Mouse (Mus musculus): ENCODE results near the gene Asic4. TPM values are rescaled to one million over a fixed set of nuclear protein-coding genes. Genes with fewer than 3 reads are reported as not detected.

Asic4 gene
- polyA plus RNA-seq, 1 experiment from 2014 or later = 0.47 TPM

GRCm38 (mm10) chr1:75413749-75414148 is 36.5 kb upstream of the Asic4 start:
- ATAC-seq (replicated peaks; ENCODE audit: low FRiP score, low TSS enrichment, low read depth) (no peak), DNase-seq (ENCODE audit: low spot score) (no peak)

DNA sequence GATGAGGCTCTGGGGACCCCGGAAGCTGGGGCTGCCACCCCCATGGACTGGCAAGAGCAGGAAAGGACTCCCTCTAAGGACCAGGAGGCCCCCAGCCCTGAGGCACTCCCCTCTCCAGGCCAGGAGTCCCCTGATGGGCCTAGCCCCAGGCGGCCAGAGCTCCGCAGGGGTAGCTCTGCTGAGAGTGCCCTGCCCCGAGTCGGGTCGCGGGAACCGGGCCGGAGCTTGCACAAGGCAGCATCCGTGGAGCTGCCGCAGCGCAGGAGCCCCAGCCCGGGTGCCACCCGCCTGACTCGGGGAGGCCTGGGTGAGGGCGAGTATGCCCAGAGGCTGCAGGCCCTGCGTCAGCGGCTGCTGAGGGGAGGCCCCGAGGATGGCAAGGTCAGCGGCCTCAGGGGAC is 28.4 kb upstream of the Asic4 start:
- 20% methylated on average over 20 of the region's 20 CpGs for WGBS
- H3K27me3 ChIP-seq (replicated peaks; ENCODE audit: control insufficient read depth, insufficient read depth, low read length) = peaks cover 44% of the 10 kb centered on the region

More at GRCm38 (mm10) chr1:75413749-75414148, 36.5 kb upstream of the Asic4 start:
- Histone ChIP-seq H3K9ac (ENCODE audit: low read length) (no peak overlapping the region), H3K4me3 (ENCODE audit: low read depth, low read length) (no peak overlapping the region), H3K36me3 (ENCODE audit: control insufficient read depth, insufficient read depth, low read length) (peaks cover 33% of the 10 kb centered on the region), H3K4me1 (replicated peaks; ENCODE audit: control insufficient read depth, insufficient read depth, low read length) (no peaks in the 10 kb centered on the region), H3K4me2 (ENCODE audit: low read length) (no peak overlapping the region), H3K9me3 (ENCODE audit: control insufficient read depth, low read length) (no peaks in the 10 kb centered on the region), H3K27me3 (replicated peaks; ENCODE audit: control insufficient read depth, insufficient read depth, low read length) (no peaks in the 10 kb centered on the region), H3K27ac (ENCODE audit: low read depth) (no peak overlapping the region)
- WGBS = 70% methylated on average over 3 of the region's 3 CpGs

GRCm38 (mm10) chr1:75422216-75422822 is 27.9 kb upstream of the Asic4 start:
- H3K27me3 ChIP-seq (replicated peaks; ENCODE audit: control insufficient read depth, insufficient read depth, low read length) = peaks cover 44% of the 10 kb centered on the region
- WGBS = 13% methylated on average over 30 of the region's 32 CpGs
- DNase-seq (ENCODE audit: low spot score) (no peak), ATAC-seq (replicated peaks; ENCODE audit: low FRiP score, low TSS enrichment, low read depth) (peak; percentile 11; the same call in 1 of the 2 replicates)
- H3K9ac ChIP-seq (ENCODE audit: low read length) = peak overlapping the region; percentile 29; the same call in 1 of the 2 replicates
- no peak overlapping the region for H3K27ac ChIP-seq (ENCODE audit: low read depth)
- H3K4me1 ChIP-seq (replicated peaks; ENCODE audit: control insufficient read depth, insufficient read depth, low read length) = peaks cover 11% of the 10 kb centered on the region
- peak overlapping the region; percentile 55 for H3K4me2 ChIP-seq (ENCODE audit: low read length)
- H3K36me3 ChIP-seq (ENCODE audit: control insufficient read depth, insufficient read depth, low read length) = peaks cover 26% of the 10 kb centered on the region
- H3K9me3 ChIP-seq (ENCODE audit: control insufficient read depth, low read length) = no peaks in the 10 kb centered on the region
- peak overlapping the region; percentile 31 for H3K4me3 ChIP-seq (ENCODE audit: low read depth, low read length)

More for the DNA sequence above, 28.4 kb upstream of the Asic4 start:
- H3K4me2 ChIP-seq (ENCODE audit: low read length) = no peak overlapping the region
- H3K9ac ChIP-seq (ENCODE audit: low read length) = no peak overlapping the region
- ATAC-seq (replicated peaks; ENCODE audit: low FRiP score, low TSS enrichment, low read depth) (no peak), DNase-seq (ENCODE audit: low spot score) (peak; percentile 64)
- peaks cover 28% of the 10 kb centered on the region for H3K36me3 ChIP-seq (ENCODE audit: control insufficient read depth, insufficient read depth, low read length)
- H3K4me3 ChIP-seq (ENCODE audit: low read depth, low read length) = no peak overlapping the region
- H3K27ac ChIP-seq (ENCODE audit: low read depth) = no peak overlapping the region
- no peaks in the 10 kb centered on the region for H3K9me3 ChIP-seq (ENCODE audit: control insufficient read depth, low read length)
- peaks cover 11% of the 10 kb centered on the region for H3K4me1 ChIP-seq (replicated peaks; ENCODE audit: control insufficient read depth, insufficient read depth, low read length)

DNA sequence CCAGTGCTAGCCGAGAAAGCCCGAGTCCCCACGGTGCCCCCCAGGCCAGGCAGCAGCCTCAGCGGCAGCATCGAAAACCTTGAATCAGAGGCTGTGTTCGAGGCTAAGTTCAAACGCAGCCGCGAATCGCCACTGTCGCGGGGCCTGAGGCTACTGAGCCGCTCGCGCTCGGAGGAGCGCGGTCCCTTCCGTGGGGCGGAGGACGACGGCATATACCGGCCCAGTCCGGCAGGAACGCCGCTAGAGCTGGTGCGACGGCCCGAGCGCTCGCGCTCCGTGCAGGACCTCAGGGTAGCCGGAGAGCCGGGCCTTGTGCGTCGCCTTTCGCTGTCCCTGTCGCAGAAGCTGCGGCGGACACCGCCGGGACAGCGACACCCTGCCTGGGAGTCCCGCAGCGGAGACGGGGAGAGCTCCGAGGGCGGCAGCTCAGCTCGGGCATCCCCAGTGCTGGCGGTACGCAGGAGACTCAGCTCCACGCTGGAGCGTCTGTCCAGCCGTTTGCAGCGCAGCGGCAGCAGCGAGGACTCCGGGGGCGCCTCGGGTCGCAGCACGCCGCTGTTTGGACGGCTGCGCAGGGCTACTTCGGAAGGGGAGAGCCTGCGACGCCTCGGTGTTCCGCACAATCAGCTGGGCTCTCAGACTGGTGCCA is 27.3 kb upstream of the Asic4 start:
- peak; percentile 45; the same call in 1 of the 2 replicates for ATAC-seq (replicated peaks; ENCODE audit: low FRiP score, low TSS enrichment, low read depth)

GRCm38 (mm10) chr1:75423780-75424390 is 26.4 kb upstream of the Asic4 start:
- no peak for DNase-seq (ENCODE audit: low spot score)

More for the DNA sequence above, 27.3 kb upstream of the Asic4 start:
- Histone ChIP-seq H3K4me1 (replicated peaks; ENCODE audit: control insufficient read depth, insufficient read depth, low read length) (peaks cover 11% of the 10 kb centered on the region), H3K4me2 (ENCODE audit: low read length) (peak overlapping the region; percentile 55), H3K27me3 (replicated peaks; ENCODE audit: control insufficient read depth, insufficient read depth, low read length) (peaks cover 44% of the 10 kb centered on the region), H3K9me3 (ENCODE audit: control insufficient read depth, low read length) (no peaks in the 10 kb centered on the region), H3K4me3 (ENCODE audit: low read depth, low read length) (peak overlapping the region; percentile 31), H3K36me3 (ENCODE audit: control insufficient read depth, insufficient read depth, low read length) (peaks cover 21% of the 10 kb centered on the region), H3K9ac (ENCODE audit: low read length) (peak overlapping the region; percentile 29; the same call in 1 of the 2 replicates), H3K27ac (ENCODE audit: low read depth) (no peak overlapping the region)
- WGBS = 3% methylated on average over 71 of the region's 71 CpGs
- DNase-seq (ENCODE audit: low spot score) = peak; percentile 78

GRCm38 (mm10) chr1:75425796-75426471 is 24.3 kb upstream of the Asic4 start:
- H3K4me3 ChIP-seq (ENCODE audit: low read depth, low read length) = no peak overlapping the region
- no peak overlapping the region for H3K27ac ChIP-seq (ENCODE audit: low read depth)
- no peak overlapping the region for H3K9ac ChIP-seq (ENCODE audit: low read length)
- DNase-seq (ENCODE audit: low spot score) = peak; percentile 88
- peaks cover 38% of the 10 kb centered on the region for H3K27me3 ChIP-seq (replicated peaks; ENCODE audit: control insufficient read depth, insufficient read depth, low read length)
- H3K9me3 ChIP-seq (ENCODE audit: control insufficient read depth, low read length) = no peaks in the 10 kb centered on the region
- no peak overlapping the region for H3K4me2 ChIP-seq (ENCODE audit: low read length)
- H3K4me1 ChIP-seq (replicated peaks; ENCODE audit: control insufficient read depth, insufficient read depth, low read length) = peaks cover 11% of the 10 kb centered on the region
- peaks cover 6% of the 10 kb centered on the region; the same call in 1 of the 2 replicates for H3K36me3 ChIP-seq (ENCODE audit: control insufficient read depth, insufficient read depth, low read length)
- no peak for ATAC-seq (replicated peaks; ENCODE audit: low FRiP score, low TSS enrichment, low read depth)
- 26% methylated on average over 10 of the region's 10 CpGs for WGBS

More at GRCm38 (mm10) chr1:75423780-75424390, 26.4 kb upstream of the Asic4 start:
- Histone ChIP-seq H3K4me2 (ENCODE audit: low read length) (no peak overlapping the region), H3K9ac (ENCODE audit: low read length) (no peak overlapping the region), H3K27me3 (replicated peaks; ENCODE audit: control insufficient read depth, insufficient read depth, low read length) (peaks cover 44% of the 10 kb centered on the region), H3K4me1 (replicated peaks; ENCODE audit: control insufficient read depth, insufficient read depth, low read length) (peaks cover 11% of the 10 kb centered on the region), H3K4me3 (ENCODE audit: low read depth, low read length) (no peak overlapping the region), H3K27ac (ENCODE audit: low read depth) (no peak overlapping the region), H3K36me3 (ENCODE audit: control insufficient read depth, insufficient read depth, low read length) (peaks cover 12% of the 10 kb centered on the region; the same call in 1 of the 2 replicates), H3K9me3 (ENCODE audit: control insufficient read depth, low read length) (no peaks in the 10 kb centered on the region)
- WGBS = 82% methylated on average over 11 of the region's 11 CpGs
- no peak for ATAC-seq (replicated peaks; ENCODE audit: low FRiP score, low TSS enrichment, low read depth)

DNA sequence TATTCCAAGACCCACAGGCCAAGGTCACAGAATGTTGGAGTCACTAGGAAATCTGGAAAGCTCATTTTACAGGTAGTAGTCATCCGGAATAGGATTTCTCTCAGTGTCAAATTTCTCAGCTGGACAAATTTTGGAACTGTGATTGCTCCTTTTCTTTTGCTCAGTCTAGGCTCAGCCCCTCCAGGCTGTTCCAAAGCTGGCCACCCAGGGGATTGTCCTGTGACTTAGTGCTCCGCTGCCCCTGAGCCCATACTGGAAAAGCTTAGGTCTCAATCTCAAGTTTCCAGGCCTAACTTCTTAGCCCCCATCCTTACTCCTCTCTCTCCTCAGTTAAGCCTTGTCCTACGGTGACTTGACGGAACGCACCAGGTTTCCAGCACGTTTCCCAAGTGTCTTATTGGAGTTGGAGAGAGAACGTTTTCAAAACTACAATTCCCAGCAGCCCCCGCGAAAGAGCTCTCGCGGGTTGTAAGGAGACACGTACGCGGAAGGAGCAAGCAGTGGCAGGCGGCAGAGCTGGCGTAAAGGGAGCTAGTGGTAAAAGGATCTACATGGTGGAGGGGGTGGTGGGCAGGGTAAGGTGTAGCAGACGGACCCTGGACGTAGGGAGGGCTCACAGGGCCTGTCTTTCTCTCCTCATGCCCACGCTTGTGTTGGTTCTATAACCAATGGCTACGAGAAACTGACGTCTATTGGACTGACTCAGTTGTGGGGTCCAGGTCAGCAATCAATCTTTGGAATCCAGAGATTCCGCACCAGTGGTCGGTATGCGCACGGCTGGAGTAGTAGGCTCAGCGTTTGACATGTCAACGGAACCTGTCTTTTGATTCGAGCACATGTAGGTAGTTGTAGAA is 14.5 kb upstream of the Asic4 start, which contains the start of gene Gmppa:
Gmppa (plus strand) TSS at position 456 of the 854 bp plus-strand sequence.
- DNase-seq (ENCODE audit: low spot score) (peak; percentile 91), ATAC-seq (replicated peaks; ENCODE audit: low FRiP score, low TSS enrichment, low read depth) (peak; percentile 70)
- Histone ChIP-seq H3K9me3 (ENCODE audit: control insufficient read depth, low read length) (no peaks in the 10 kb centered on the region), H3K36me3 (ENCODE audit: control insufficient read depth, insufficient read depth, low read length) (0 out of 2 replicates have a peak, but pooled peaks cover 12% of the 10 kb centered on the region), H3K27ac (ENCODE audit: low read depth) (peak within 1 kb of the TSS; percentile 18; the same call in 1 of the 2 replicates), H3K4me1 (replicated peaks; ENCODE audit: control insufficient read depth, insufficient read depth, low read length) (peaks cover 10% of the 10 kb centered on the region), H3K4me3 (ENCODE audit: low read depth, low read length) (peak within 1 kb of the TSS; percentile 67), H3K4me2 (ENCODE audit: low read length) (peak within 1 kb of the TSS; percentile 68), H3K9ac (ENCODE audit: low read length) (peak within 1 kb of the TSS; percentile 66), H3K27me3 (replicated peaks; ENCODE audit: control insufficient read depth, insufficient read depth, low read length) (no peaks in the 10 kb centered on the region)
- 5% methylated on average over 28 of the region's 28 CpGs for WGBS
